Mouse (Mus musculus) stomach, embryonic 14.5 days (tissue): ENCODE data around the gene Fbn1. TPM values are rescaled to one million over a fixed set of nuclear protein-coding genes. Genes with fewer than 3 reads are reported as not detected.
"Not testable (repeated sequence)": the region's sequence is repeated elsewhere in the genome, so short reads cannot be mapped to it uniquely, and the experiment has no call there.

Experiments
- ATAC-seq: fragments of 200-750 bp; cut with Nextera tagmentation; 2 replicates; pipeline ENCODE4 v1.8.0; 2017; ENCODE audit warnings: low read depth, moderate TSS enrichment; ENCODE audit not compliant: insufficient number of reproducible peaks, insufficient read depth, low FRiP score
- H3K27ac ChIP-seq: fragments of 300-500 bp; sonication (generic); 2 replicates; pipeline ENCODE4 v1.5.1; 2014; ENCODE audit warnings: mild to moderate bottlenecking, low read length, moderate library complexity, mixed read lengths
- H3K27me3 ChIP-seq: fragments of 300-500 bp; sonication (generic); 2 replicates; pipeline ENCODE4 v1.6.1; 2014; ENCODE audit warnings: low read length, control low read depth, mixed read lengths; ENCODE audit not compliant: control insufficient read depth, insufficient read depth
- H3K36me3 ChIP-seq: fragments of 300-500 bp; sonication (generic); 2 replicates; pipeline ENCODE4 v1.6.1; 2014; ENCODE audit warnings: mild to moderate bottlenecking, control low read depth, low read length, moderate library complexity, mixed read lengths; ENCODE audit not compliant: control insufficient read depth, insufficient read depth
- H3K4me1 ChIP-seq: fragments of 300-500 bp; sonication (generic); 2 replicates; pipeline ENCODE4 v1.6.1; 2014; ENCODE audit warnings: low read length, control low read depth, mixed read lengths; ENCODE audit not compliant: control insufficient read depth, insufficient read depth
- H3K4me2 ChIP-seq: fragments of 300-500 bp; sonication (generic); replicated peaks from 2 replicates; pipeline ENCODE4 v1.6.1; 2014; ENCODE audit warnings: low read depth, low read length, control low read depth
- H3K4me3 ChIP-seq: fragments of 300-500 bp; sonication (generic); 2 replicates; pipeline ENCODE4 v1.5.1; 2014; ENCODE audit warnings: low read depth, low read length, control low read depth
- H3K9ac ChIP-seq: fragments of 300-500 bp; sonication (generic); replicated peaks from 2 replicates; pipeline ENCODE4 v1.6.1; 2014; ENCODE audit warnings: low read depth, mild to moderate bottlenecking, control low read depth, low read length, moderate library complexity, mixed read lengths
- H3K9me3 ChIP-seq: fragments of 300-500 bp; sonication (generic); 2 replicates; pipeline ENCODE4 v1.6.1; 2016; ENCODE audit warnings: low read depth, low read length, control low read depth; ENCODE audit not compliant: control insufficient read depth
- WGBS: fragments of 180-500 bp; shearing (Covaris S2); extraction: QIAGEN DNeasy Blood & Tissue Kit; methylation state at CpG from one replicate; pipeline ENCODE4 v1.1.7; 2014; 5-methylcytosine and 5-hydroxymethylcytosine counted together
- polyA plus RNA-seq: library from polyadenylated mRNA; unstranded; fragments of >200 nt; fragmentation: Nextera tagmentation; extraction: Ambion mirVana; gene quantifications from 2 replicates; pipeline ENCODE4 v1.2.1, GENCODE M21; 2014

The Fbn1 gene
- polyA plus RNA-seq, 1 experiment from 2014 or later, result 56.3 TPM

DNA sequence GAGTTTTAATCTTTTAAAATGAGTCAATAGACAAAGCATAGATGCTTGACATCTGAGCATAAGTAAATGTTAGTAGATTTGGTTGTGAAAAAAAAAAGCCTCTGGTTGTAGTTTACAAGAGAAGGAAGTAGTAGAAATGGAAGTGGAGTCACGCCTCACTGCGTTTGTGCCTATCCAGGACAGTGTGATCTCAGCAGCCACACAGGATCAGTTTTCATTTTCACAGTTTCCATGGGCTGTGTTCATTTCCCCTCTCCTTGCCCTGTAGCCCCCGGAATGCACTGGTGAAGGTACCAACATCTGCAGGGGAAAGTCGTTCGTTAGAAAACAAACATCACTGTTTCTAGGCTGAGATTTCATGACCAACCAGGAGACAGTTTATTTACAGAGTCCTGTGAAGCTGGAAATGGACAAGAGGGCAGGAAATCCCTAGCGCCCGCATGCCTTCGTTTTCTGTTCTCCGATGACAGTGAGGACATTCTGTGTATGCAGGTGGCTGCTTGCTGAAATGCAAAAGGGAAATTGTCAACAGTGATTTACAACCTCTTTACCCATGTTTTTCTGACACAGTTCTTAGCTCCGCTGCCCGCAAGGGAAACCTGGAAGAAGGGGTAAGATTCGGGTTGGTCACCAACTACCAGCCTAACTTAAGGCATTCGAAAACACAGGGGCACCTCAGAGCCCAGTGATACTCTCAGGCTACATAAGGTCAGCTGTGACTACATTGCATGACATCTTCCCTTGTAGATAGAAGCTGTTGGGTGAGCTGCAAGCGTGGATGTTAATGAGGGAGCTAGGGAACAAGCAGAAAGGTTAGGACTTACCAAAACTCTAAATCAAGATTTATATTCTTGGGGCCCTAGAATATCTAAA, 225.2 kb downstream of the Fbn1 start:
- Histone ChIP-seq H3K4me2 (no peak overlapping the region), H3K9ac (no peak overlapping the region)

DNA sequence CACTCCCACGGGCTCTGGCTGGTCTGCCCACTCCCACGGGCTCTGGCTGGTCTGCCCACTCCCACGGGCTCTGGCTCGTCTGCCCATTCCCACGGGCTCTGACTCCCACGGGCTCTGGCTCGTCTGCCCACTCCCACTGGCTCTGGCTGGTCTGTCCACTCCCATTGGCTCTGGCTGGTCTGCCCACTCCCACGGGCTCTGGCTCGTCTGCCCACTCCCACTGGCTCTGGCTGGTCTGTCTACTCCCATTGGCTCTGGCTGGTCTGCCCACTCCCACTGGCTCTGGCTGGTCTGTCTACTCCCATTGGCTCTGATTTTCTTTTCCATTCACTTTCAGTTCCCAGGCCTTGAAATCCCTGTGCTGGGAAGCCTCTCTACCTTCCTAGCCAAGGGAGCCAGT, 227.8 kb downstream of the Fbn1 start:
- not testable (repeated sequence) for ATAC-seq, H3K27ac ChIP-seq, H3K9me3 ChIP-seq, H3K36me3 ChIP-seq, H3K4me3 ChIP-seq, H3K27me3 ChIP-seq, H3K4me1 ChIP-seq, H3K9ac ChIP-seq, H3K4me2 ChIP-seq
- 79% methylated on average over 9 of the region's 9 CpGs for WGBS

More for the DNA sequence above, 225.2 kb downstream of the Fbn1 start:
- no peak for ATAC-seq
- Histone ChIP-seq H3K4me1 (no peaks in the 10 kb centered on the region), H3K36me3 (no peaks in the 10 kb centered on the region), H3K27ac (no peak overlapping the region), H3K27me3 (no peaks in the 10 kb centered on the region), H3K4me3 (no peak overlapping the region), H3K9me3 (no peaks in the 10 kb centered on the region)
- 43% methylated on average over 14 of the region's 14 CpGs for WGBS

DNA sequence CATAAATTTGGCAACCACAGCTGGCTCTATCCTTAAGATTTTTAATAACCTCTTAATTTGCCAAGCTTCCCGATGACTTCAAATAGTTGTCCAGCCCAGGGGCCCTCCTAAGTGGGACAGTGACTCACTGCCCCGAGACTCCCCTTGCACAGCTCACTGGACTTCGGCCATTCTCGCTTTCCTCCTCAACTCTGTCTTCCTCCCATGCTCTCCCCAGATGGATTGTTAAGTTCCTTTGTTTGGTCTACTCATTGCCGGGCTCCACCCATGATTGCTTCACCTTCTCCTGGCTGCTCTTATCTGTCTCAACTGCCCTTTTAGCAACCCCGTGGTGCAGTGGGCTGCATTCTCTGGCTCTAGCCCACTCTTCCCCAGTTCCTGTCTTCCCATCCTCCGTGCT, 229.3 kb downstream of the Fbn1 start:
- no peak overlapping the region for H3K9ac ChIP-seq
- H3K4me3 ChIP-seq, result no peak overlapping the region
- WGBS, result 54% methylated on average over 7 of the region's 7 CpGs
- H3K27me3 ChIP-seq, result no peaks in the 10 kb centered on the region
- H3K9me3 ChIP-seq, result no peaks in the 10 kb centered on the region
- no peak overlapping the region for H3K27ac ChIP-seq
- H3K36me3 ChIP-seq, result no peaks in the 10 kb centered on the region
- no peaks in the 10 kb centered on the region for H3K4me1 ChIP-seq
- ATAC-seq, result no peak
- no peak overlapping the region for H3K4me2 ChIP-seq

DNA sequence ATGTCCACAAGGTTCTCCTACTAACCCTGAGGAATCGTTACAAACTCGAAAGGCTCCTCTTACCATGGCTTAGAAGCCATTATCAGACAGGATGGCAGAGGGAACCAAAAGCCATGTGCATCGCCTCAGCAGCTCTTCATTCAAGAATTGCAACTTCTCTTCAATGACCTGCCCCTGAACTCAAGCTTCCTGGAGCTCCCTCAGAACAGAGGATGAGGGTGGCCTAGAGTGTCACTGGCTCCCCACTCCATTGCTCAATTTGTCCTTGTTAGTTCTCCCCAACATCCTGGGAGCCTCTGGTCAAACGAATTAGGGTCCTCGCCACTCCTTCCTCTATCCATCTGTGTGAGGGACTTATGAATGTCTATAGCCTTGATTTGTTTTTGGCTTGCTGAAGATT, 231.1 kb downstream of the Fbn1 start:
- Histone ChIP-seq H3K27me3 (no peaks in the 10 kb centered on the region), H3K27ac (no peak overlapping the region), H3K4me2 (no peak overlapping the region), H3K9ac (no peak overlapping the region), H3K36me3 (no peaks in the 10 kb centered on the region), H3K4me1 (no peaks in the 10 kb centered on the region), H3K4me3 (no peak overlapping the region), H3K9me3 (no peaks in the 10 kb centered on the region)
- 87% methylated on average over 5 of the region's 5 CpGs for WGBS
- ATAC-seq, result no peak

DNA sequence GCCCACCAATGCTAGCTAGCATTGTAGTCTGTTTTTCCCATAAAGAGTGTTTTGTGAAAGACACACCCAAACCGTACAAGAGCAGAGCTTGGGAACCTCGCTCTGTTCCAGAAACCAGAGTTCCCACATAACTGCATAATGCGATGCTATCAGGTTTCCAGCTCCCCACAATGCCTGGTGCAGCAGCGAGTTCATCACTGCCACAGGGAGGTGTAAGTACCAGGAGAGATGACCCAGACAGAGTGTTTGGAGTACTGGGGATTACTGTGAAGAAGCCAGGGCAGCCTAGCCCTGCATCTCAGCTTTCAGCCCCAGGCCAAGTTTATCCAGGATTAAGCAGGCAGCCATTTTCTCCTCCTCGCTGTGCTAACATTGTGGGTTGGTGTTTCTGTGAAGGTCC, 232.2 kb downstream of the Fbn1 start:
- H3K36me3 ChIP-seq, result no peaks in the 10 kb centered on the region
- 30% methylated on average over 5 of the region's 5 CpGs for WGBS
- no peak for ATAC-seq
- no peak overlapping the region for H3K9ac ChIP-seq
- H3K4me3 ChIP-seq, result no peak overlapping the region
- no peak overlapping the region for H3K4me2 ChIP-seq
- no peaks in the 10 kb centered on the region for H3K4me1 ChIP-seq
- H3K27me3 ChIP-seq, result no peaks in the 10 kb centered on the region
- H3K27ac ChIP-seq, result no peak overlapping the region
- no peaks in the 10 kb centered on the region for H3K9me3 ChIP-seq

DNA sequence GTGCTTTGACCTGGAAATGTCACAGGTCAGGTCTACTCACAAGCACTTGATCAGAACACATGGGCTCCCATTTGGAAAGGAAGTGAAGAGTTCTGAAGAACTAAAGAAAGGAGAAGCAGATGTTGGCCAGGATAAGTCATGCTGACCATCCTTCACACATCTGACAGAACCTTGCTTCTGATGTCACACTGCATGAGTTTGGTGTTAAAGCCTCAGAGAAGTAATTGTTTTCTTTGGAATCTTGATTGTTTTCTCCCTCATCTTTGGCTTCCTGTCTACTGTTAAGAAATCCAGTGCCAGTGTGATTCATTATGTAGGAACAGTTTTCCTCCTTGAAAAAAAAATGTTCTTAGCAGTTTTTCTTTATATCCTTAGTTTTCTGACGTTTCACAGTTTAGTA, 238.9 kb downstream of the Fbn1 start:
- Histone ChIP-seq H3K4me1 (no peaks in the 10 kb centered on the region), H3K4me3 (no peak overlapping the region), H3K9me3 (no peaks in the 10 kb centered on the region), H3K27ac (no peak overlapping the region), H3K36me3 (no peaks in the 10 kb centered on the region), H3K9ac (no peak overlapping the region), H3K4me2 (no peak overlapping the region), H3K27me3 (no peaks in the 10 kb centered on the region)
- ATAC-seq, result no peak
- 78% methylated on average over 1 of the region's 1 CpGs for WGBS

DNA sequence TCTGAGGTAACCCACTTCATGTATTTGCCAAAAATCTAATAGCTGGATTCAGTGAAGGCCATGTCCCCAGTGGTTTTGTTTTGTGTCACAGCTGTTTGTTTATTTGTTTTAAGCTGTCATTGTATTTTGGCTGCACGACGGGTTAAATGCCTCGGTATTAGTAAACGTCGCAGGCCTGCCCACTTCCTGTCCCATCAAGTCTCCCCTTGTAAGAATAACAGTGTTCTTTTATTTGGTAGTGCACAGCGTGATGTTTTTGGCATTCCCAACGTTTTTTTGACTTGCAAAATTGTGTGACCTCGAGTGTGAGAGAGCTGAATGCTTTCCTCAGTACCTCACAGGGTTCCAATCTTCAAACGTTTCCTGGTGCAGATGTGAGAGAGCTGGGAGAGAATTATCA, 244.0 kb downstream of the Fbn1 start:
- WGBS, result 23% methylated on average over 9 of the region's 9 CpGs
- H3K4me1 ChIP-seq, result no peaks in the 10 kb centered on the region
- H3K27ac ChIP-seq, result no peak overlapping the region
- H3K36me3 ChIP-seq, result no peaks in the 10 kb centered on the region
- no peak overlapping the region for H3K9ac ChIP-seq
- no peak overlapping the region for H3K4me3 ChIP-seq
- H3K4me2 ChIP-seq, result no peak overlapping the region
- no peaks in the 10 kb centered on the region for H3K27me3 ChIP-seq
- ATAC-seq, result no peak
- no peaks in the 10 kb centered on the region for H3K9me3 ChIP-seq

DNA sequence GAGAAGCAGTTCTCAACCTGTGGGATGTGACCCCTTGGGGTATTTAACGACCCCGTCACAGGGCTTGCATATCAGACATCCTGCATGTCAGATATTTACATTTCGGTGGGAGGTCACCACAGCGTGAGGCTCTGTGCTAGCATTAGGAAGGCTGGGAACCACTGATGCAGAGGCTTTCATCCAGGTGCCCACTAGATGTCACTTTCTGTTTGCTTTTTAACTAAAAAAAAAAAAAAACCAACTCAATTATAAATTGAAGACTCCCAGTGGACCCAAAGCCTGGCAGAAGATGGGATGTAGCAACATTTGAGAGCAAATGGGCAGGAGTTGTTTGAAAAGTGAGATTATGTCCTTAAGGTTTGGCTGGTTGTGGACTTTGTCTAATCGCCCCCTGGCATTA, 244.7 kb downstream of the Fbn1 start:
- H3K27ac ChIP-seq, result no peak overlapping the region
- H3K4me3 ChIP-seq, result no peak overlapping the region
- H3K27me3 ChIP-seq, result no peaks in the 10 kb centered on the region
- H3K4me2 ChIP-seq, result no peak overlapping the region
- no peak for ATAC-seq
- 19% methylated on average over 5 of the region's 5 CpGs for WGBS
- peaks cover under 1% of the 10 kb centered on the region; the same call in 1 of the 2 replicates for H3K36me3 ChIP-seq
- no peaks in the 10 kb centered on the region for H3K9me3 ChIP-seq
- H3K4me1 ChIP-seq, result no peaks in the 10 kb centered on the region
- no peak overlapping the region for H3K9ac ChIP-seq

DNA sequence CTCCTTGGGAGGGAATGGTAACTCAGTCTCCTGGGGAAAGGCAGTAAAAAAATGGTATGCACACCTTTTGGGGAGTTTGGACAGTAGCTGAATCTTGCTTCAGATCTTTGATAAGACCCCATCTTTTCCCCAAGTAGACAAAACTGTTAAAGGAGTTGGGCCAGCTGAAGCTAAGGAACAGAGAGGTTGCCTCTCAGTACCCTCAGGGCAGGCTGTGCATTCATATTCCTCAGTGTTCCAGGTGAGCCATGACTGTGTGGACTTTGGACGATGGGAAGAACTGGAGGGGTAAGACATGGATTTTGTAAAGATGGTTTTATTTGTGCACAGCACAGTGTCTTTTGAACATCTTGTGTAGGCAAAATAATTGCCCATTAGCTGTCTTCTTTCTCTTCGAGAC, 247.5 kb downstream of the Fbn1 start:
- Histone ChIP-seq H3K9me3 (no peaks in the 10 kb centered on the region), H3K4me2 (no peak overlapping the region), H3K4me1 (no peaks in the 10 kb centered on the region), H3K27ac (no peak overlapping the region), H3K36me3 (peaks cover 14% of the 10 kb centered on the region), H3K27me3 (no peaks in the 10 kb centered on the region), H3K9ac (no peak overlapping the region), H3K4me3 (no peak overlapping the region)
- ATAC-seq, result no peak
- WGBS, result 80% methylated on average over 2 of the region's 2 CpGs
